Mouse (Mus musculus): ENCODE measurements around the gene Pdzd2.

Gene Pdzd2

GRCm38 (mm10) chr15:12625524-12625923 lies 114.2 kb downstream of the Pdzd2 start:
- no peak for DNase-seq (ENCODE audit: low read depth, low spot score)

- DNase-seq (ENCODE audit: low read depth, low spot score), result no peak
These were observed 116.2 kb downstream of the Pdzd2 start for GRCm38 (mm10) chr15:12623521-12623920.

- DNase-seq (ENCODE audit: low read depth, low spot score), result no peak
These were observed 117.0 kb downstream of the Pdzd2 start for GRCm38 (mm10) chr15:12622701-12623100.

GRCm38 (mm10) chr15:12622093-12622643 lies 117.6 kb downstream of the Pdzd2 start:
- no peak for DNase-seq (ENCODE audit: low read depth, low spot score)

DNA sequence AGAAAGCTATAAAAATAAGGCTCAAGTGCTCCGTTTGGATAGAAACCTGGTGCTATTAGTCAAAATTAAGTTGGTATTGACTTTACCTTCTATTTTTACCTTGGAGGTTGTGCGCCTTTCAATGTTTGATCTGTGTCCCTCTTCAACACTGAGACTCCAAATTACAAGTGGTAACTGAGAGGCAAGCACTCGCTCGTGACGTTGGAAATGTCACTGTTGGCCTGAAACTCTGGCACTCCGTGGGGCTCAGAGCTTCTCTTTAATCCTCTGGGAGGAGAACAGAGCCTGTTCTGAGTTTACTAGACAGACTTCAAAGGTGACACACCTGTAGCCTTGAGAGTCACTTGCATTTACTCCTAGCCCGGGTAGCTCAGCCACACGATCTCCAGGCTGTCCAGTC lies 120.5 kb downstream of the Pdzd2 start:
- no peak for DNase-seq (ENCODE audit: low read depth, low spot score)

GRCm38 (mm10) chr15:12617651-12618050 lies 122.1 kb downstream of the Pdzd2 start:
- no peak for DNase-seq (ENCODE audit: low read depth, low spot score)

DNA sequence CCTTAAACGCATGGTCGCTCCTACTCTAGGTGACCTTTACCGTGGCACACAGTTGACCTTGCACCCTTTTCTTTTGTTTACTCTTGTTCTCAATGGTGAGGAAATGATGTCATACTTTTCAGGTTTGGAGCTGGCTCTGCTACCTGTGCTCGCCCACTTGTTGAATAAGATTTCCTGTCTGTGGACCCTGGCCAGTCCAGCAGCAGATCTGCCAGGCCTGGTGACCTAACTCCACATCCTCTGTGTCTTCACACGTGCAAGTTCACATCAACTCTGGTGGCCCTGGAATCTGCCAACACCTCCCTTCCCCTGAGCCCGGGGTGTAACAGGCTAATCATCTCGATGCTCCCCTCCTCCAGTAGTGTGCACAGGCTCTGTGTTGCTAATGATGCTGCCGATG lies 122.5 kb downstream of the Pdzd2 start:
- no peak for DNase-seq (ENCODE audit: low read depth, low spot score)

- no peak for DNase-seq (ENCODE audit: low read depth, low spot score)
These were observed 124.5 kb downstream of the Pdzd2 start for GRCm38 (mm10) chr15:12614944-12615878.

DNA sequence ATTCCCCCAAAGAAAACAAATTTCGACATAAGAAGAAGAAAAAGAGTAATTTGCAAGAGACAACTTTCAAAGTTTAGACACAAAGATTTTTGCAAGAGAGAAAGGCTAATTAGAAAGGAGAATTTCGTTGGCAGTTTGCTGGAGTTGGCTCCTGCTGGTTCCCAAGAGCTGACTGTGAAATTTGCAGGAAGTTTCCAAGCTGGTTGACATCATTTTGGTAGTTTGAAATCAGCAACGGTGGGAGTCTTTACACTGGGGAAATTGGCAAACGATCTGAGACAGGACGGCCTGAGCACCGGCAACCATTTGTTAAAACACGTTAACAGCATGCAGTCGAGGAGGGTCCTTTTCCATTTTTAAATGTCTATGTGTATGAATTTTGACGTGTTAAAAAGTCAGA lies 125.7 kb downstream of the Pdzd2 start:
- no peak for DNase-seq (ENCODE audit: low read depth, low spot score)

DNA sequence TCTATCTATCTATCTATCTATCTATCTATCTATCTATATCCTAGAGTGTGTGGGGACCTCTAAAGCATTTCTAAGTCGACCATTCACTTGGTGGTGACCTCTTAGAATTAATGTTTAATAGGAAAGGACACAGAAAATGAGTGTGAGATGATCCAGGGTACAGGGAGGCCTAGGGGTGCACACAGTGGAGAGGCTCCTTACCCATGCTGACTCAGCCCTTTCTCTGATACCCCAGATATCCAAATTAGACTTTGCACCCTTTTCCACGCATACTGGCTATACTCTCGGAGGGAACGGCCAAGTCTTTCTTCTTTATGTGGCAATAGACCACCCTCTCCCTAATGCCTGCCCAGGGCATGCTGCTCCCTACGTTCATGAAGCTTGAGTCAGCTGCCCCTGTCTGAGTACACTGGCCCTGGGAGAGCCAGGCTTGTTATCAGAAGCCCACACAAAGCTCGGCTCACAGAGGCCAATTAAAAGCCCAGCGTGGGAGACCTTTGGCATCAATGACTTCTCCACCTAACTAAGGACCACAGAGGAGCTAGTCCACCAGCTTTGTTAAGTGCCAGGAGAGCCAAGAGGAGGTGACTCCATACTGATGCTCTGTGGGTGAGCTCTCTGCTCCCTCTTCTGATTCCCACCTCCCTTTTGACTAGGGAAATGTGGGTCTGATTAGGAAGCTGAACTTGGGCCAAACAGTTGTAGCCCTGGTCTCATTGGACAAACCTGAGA lies 126.6 kb downstream of the Pdzd2 start:
- no peak for DNase-seq (ENCODE audit: low read depth, low spot score)

- DNase-seq (ENCODE audit: low read depth, low spot score), result no peak
These were observed 131.6 kb downstream of the Pdzd2 start for GRCm38 (mm10) chr15:12608090-12608489.

- no peak for DNase-seq (ENCODE audit: low read depth, low spot score)
These were observed 133.4 kb downstream of the Pdzd2 start for GRCm38 (mm10) chr15:12606306-12606705.

GRCm38 (mm10) chr15:12605239-12605993 lies 134.3 kb downstream of the Pdzd2 start:
- DNase-seq (ENCODE audit: low read depth, low spot score), result no peak

- DNase-seq (ENCODE audit: low read depth, low spot score), result no peak
These were observed 136.1 kb downstream of the Pdzd2 start for GRCm38 (mm10) chr15:12603674-12604073.

GRCm38 (mm10) chr15:12593094-12593493 lies 146.6 kb downstream of the Pdzd2 start:
- no peak for DNase-seq (ENCODE audit: low read depth, low spot score)

DNA sequence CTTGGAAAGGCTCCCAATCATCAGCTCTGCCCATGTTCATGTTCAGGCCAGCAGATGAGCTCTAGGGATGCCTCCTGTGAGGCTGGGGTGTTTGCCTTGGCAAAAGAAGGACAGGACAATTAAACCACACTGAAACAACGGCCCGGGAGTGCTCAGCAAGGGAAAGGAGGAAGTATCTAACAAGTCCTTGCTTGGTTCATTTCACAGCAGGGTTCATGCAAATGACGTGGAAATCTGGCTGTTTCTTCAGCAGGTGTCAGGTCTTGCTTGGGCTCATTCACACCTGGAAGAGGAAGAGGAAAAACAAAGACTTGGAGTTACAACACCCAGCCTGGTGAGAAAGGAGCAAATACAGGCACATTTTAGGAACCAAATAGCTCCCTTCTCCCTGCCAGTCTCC lies 147.1 kb downstream of the Pdzd2 start:
- no peak for DNase-seq (ENCODE audit: low read depth, low spot score)

GRCm38 (mm10) chr15:12588661-12589060 lies 151.1 kb downstream of the Pdzd2 start:
- no peak for DNase-seq (ENCODE audit: low read depth, low spot score)

GRCm38 (mm10) chr15:12586852-12587424 lies 152.8 kb downstream of the Pdzd2 start:
- no peak for DNase-seq (ENCODE audit: low read depth, low spot score)

- no peak for DNase-seq (ENCODE audit: low read depth, low spot score)
These were observed 153.6 kb downstream of the Pdzd2 start for GRCm38 (mm10) chr15:12586154-12586553.

- DNase-seq (ENCODE audit: low read depth, low spot score), result no peak
These were observed 156.7 kb downstream of the Pdzd2 start for GRCm38 (mm10) chr15:12583051-12583450.

DNA sequence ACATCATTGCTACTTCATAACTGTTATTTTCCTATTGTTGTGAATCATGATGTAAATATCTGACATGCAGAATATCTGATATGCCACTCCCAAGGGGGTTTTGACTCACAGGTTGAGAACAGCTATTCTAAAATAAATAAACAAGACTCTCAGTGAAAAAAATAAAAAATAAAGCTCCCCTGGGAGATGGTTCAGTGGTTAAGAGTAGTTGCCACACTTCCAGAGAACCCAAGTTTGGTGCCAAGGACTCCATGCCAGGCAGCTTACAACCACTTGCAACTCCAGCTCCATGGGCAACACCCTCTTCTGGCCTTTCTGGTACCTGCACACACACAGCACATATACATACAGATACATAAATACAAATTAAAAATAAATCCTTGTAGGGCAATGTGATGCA lies 157.3 kb downstream of the Pdzd2 start:
- no peak for DNase-seq (ENCODE audit: low read depth, low spot score)
